Mouse (Mus musculus): Measurements from ENCODE around the gene Ap1s1. TPM values are rescaled to one million over a fixed set of nuclear protein-coding genes. Genes with fewer than 3 reads are reported as not detected.

The Ap1s1 gene
- polyA plus RNA-seq, 1 experiment from 2014 or later: 160 TPM

- Histone ChIP-seq H3K27ac (no peak overlapping the region), H3K9me3 (replicated peaks; ENCODE audit: low read length) (no peaks in the 10 kb centered on the region), H3K36me3 (ENCODE audit: insufficient read depth, low read length) (no peaks in the 10 kb centered on the region), H3K4me1 (replicated peaks; ENCODE audit: insufficient read depth, low read length) (no peaks in the 10 kb centered on the region), H3K9ac (ENCODE audit: low read depth, low read length) (no peak overlapping the region), H3K4me3 (replicated peaks; ENCODE audit: low read depth, low read length) (no peak overlapping the region), H3K27me3 (ENCODE audit: insufficient read depth, low read length) (no peaks in the 10 kb centered on the region), H3K4me2 (ENCODE audit: low read length) (no peak overlapping the region)
- no peak for TF ChIP-seq CTCF (IDR thresholded peaks at IDR 0.05; ENCODE audit: low read depth)
- ATAC-seq (replicated peaks; ENCODE audit: low FRiP score, low read depth) (0 out of 2 replicates have a peak, but pooled peaks have one; percentile 25), DNase-seq (ENCODE audit: low spot score) (no peak)
- 76% methylated on average over 5 of the region's 5 CpGs for WGBS
Measured at GRCm38 (mm10) chr5:137051914-137052505, 6.1 kb upstream of the Ap1s1 start.

- H3K9me3 ChIP-seq (replicated peaks; ENCODE audit: low read length): no peaks in the 10 kb centered on the region
- WGBS: 47% methylated on average over 6 of the region's 6 CpGs
- no peaks in the 10 kb centered on the region for H3K36me3 ChIP-seq (ENCODE audit: insufficient read depth, low read length)
- H3K4me2 ChIP-seq (ENCODE audit: low read length): no peak overlapping the region
- TF ChIP-seq CTCF (IDR thresholded peaks at IDR 0.05; ENCODE audit: low read depth): no peak
- DNase-seq (ENCODE audit: low spot score) (no peak), ATAC-seq (replicated peaks; ENCODE audit: low FRiP score, low read depth) (no peak)
- H3K9ac ChIP-seq (ENCODE audit: low read depth, low read length): no peak overlapping the region
- no peak overlapping the region for H3K27ac ChIP-seq
- H3K4me3 ChIP-seq (replicated peaks; ENCODE audit: low read depth, low read length): no peak overlapping the region
- H3K4me1 ChIP-seq (replicated peaks; ENCODE audit: insufficient read depth, low read length): no peaks in the 10 kb centered on the region
- H3K27me3 ChIP-seq (ENCODE audit: insufficient read depth, low read length): no peaks in the 10 kb centered on the region
Measured at GRCm38 (mm10) chr5:137051125-137051524, 5.2 kb upstream of the Ap1s1 start.

- H3K27ac ChIP-seq: no peak overlapping the region
Measured at GRCm38 (mm10) chr5:137046991-137047390, 1.1 kb upstream of the Ap1s1 start.

GRCm38 (mm10) chr5:137046324-137046718, 386 bp upstream of the Ap1s1 start:
- H3K4me1 ChIP-seq (replicated peaks; ENCODE audit: insufficient read depth, low read length): peaks cover 7% of the 10 kb centered on the region
- no peaks in the 10 kb centered on the region for H3K27me3 ChIP-seq (ENCODE audit: insufficient read depth, low read length)
- H3K4me2 ChIP-seq (ENCODE audit: low read length): peak overlapping the region; percentile 62
- H3K9ac ChIP-seq (ENCODE audit: low read depth, low read length): no peak overlapping the region
- ATAC-seq (replicated peaks; ENCODE audit: low FRiP score, low read depth) (no peak; the same call in 1 of the 2 replicates), DNase-seq (ENCODE audit: low spot score) (no peak)
- H3K27ac ChIP-seq: no peak overlapping the region
- H3K4me3 ChIP-seq (replicated peaks; ENCODE audit: low read depth, low read length): no peak overlapping the region
- H3K9me3 ChIP-seq (replicated peaks; ENCODE audit: low read length): no peaks in the 10 kb centered on the region
- 23% methylated on average over 5 of the region's 5 CpGs for WGBS
- no peak for TF ChIP-seq CTCF (IDR thresholded peaks at IDR 0.05; ENCODE audit: low read depth)
- peaks cover 8% of the 10 kb centered on the region; the same call in 1 of the 2 replicates for H3K36me3 ChIP-seq (ENCODE audit: insufficient read depth, low read length)

More at GRCm38 (mm10) chr5:137046991-137047390, 1.1 kb upstream of the Ap1s1 start:
- H3K9ac ChIP-seq (ENCODE audit: low read depth, low read length): no peak overlapping the region
- H3K4me3 ChIP-seq (replicated peaks; ENCODE audit: low read depth, low read length): no peak overlapping the region
- H3K27me3 ChIP-seq (ENCODE audit: insufficient read depth, low read length): no peaks in the 10 kb centered on the region
- no peak for TF ChIP-seq CTCF (IDR thresholded peaks at IDR 0.05; ENCODE audit: low read depth)
- H3K9me3 ChIP-seq (replicated peaks; ENCODE audit: low read length): no peaks in the 10 kb centered on the region
- DNase-seq (ENCODE audit: low spot score) (no peak), ATAC-seq (replicated peaks; ENCODE audit: low FRiP score, low read depth) (no peak)
- H3K4me1 ChIP-seq (replicated peaks; ENCODE audit: insufficient read depth, low read length): peaks cover 7% of the 10 kb centered on the region
- peaks cover under 1% of the 10 kb centered on the region; the same call in 1 of the 2 replicates for H3K36me3 ChIP-seq (ENCODE audit: insufficient read depth, low read length)
- no peak overlapping the region for H3K4me2 ChIP-seq (ENCODE audit: low read length)

DNA sequence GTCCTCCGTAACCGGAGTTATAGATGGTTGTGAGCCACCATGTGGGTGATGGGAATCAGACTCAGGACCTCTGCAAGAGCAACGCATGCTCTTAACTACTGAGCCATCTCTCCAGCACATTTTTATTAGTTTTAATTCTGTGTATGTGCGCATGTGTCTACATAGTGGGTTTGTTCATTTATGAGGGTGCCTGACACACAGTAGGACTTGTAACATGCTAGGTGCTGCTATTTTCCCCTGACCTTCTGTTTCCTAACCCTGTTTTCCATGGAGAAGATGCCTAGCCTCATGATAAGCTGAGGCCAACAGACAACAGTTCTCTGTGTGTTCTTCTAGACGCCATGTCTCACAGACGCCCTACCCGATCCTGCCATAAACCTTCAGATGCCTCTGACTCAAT, 1.9 kb downstream of the Ap1s1 start:
- Histone ChIP-seq H3K9me3 (replicated peaks; ENCODE audit: low read length) (no peaks in the 10 kb centered on the region), H3K4me2 (ENCODE audit: low read length) (no peak overlapping the region), H3K4me3 (replicated peaks; ENCODE audit: low read depth, low read length) (no peak overlapping the region), H3K27ac (no peak overlapping the region), H3K36me3 (ENCODE audit: insufficient read depth, low read length) (peaks cover 24% of the 10 kb centered on the region), H3K27me3 (ENCODE audit: insufficient read depth, low read length) (no peaks in the 10 kb centered on the region), H3K9ac (ENCODE audit: low read depth, low read length) (no peak overlapping the region), H3K4me1 (replicated peaks; ENCODE audit: insufficient read depth, low read length) (peaks cover 7% of the 10 kb centered on the region)
- no peak for ATAC-seq (replicated peaks; ENCODE audit: low FRiP score, low read depth)
- no peak for DNase-seq (ENCODE audit: low spot score)
- 99% methylated on average over 7 of the region's 7 CpGs for WGBS
- TF ChIP-seq CTCF (IDR thresholded peaks at IDR 0.05; ENCODE audit: low read depth): no peak

GRCm38 (mm10) chr5:137041442-137041841, 4.5 kb downstream of the Ap1s1 start:
- no peak for TF ChIP-seq CTCF (IDR thresholded peaks at IDR 0.05; ENCODE audit: low read depth)
- no peak for ATAC-seq (replicated peaks; ENCODE audit: low FRiP score, low read depth)
- H3K9ac ChIP-seq (ENCODE audit: low read depth, low read length): no peak overlapping the region
- WGBS: 78% methylated on average over 10 of the region's 10 CpGs
- no peak overlapping the region for H3K4me3 ChIP-seq (replicated peaks; ENCODE audit: low read depth, low read length)
- H3K4me1 ChIP-seq (replicated peaks; ENCODE audit: insufficient read depth, low read length): peaks cover 7% of the 10 kb centered on the region
- no peak overlapping the region for H3K27ac ChIP-seq
- no peak overlapping the region for H3K4me2 ChIP-seq (ENCODE audit: low read length)
- H3K36me3 ChIP-seq (ENCODE audit: insufficient read depth, low read length): peaks cover 46% of the 10 kb centered on the region
- no peak for DNase-seq (ENCODE audit: low spot score)
- H3K27me3 ChIP-seq (ENCODE audit: insufficient read depth, low read length): no peaks in the 10 kb centered on the region
- no peaks in the 10 kb centered on the region for H3K9me3 ChIP-seq (replicated peaks; ENCODE audit: low read length)

GRCm38 (mm10) chr5:137039453-137039852, 6.5 kb downstream of the Ap1s1 start:
- Histone ChIP-seq H3K4me2 (ENCODE audit: low read length) (no peak overlapping the region), H3K9me3 (replicated peaks; ENCODE audit: low read length) (no peaks in the 10 kb centered on the region), H3K27ac (no peak overlapping the region), H3K4me1 (replicated peaks; ENCODE audit: insufficient read depth, low read length) (no peaks in the 10 kb centered on the region), H3K4me3 (replicated peaks; ENCODE audit: low read depth, low read length) (no peak overlapping the region), H3K9ac (ENCODE audit: low read depth, low read length) (no peak overlapping the region), H3K36me3 (ENCODE audit: insufficient read depth, low read length) (peaks cover 51% of the 10 kb centered on the region), H3K27me3 (ENCODE audit: insufficient read depth, low read length) (no peaks in the 10 kb centered on the region)
- TF ChIP-seq CTCF (IDR thresholded peaks at IDR 0.05; ENCODE audit: low read depth): no peak
- DNase-seq (ENCODE audit: low spot score) (no peak), ATAC-seq (replicated peaks; ENCODE audit: low FRiP score, low read depth) (no peak)
- 94% methylated on average over 10 of the region's 10 CpGs for WGBS
